Mouse (Mus musculus) ES-E14 (cell line): ENCODE results near the gene Stk38l. TPM values are rescaled to one million over a fixed set of nuclear protein-coding genes. Genes with fewer than 3 reads are reported as not detected.

Source experiments
- DNase-seq: peaks from one replicate; pipeline ENCODE4 v3.0.0-alpha.2; 2013; ENCODE audit warnings: low read depth, low spot score
- H3K27ac ChIP-seq: 2 replicates; pipeline ENCODE4 v1.5.1; 2012; ENCODE audit warnings: low read depth, mild to moderate bottlenecking, low read length, moderate library complexity, mixed read lengths; ENCODE audit not compliant: poor library complexity, insufficient read depth, severe bottlenecking
- H3K36me3 ChIP-seq: 2 replicates; pipeline ENCODE4 v1.6.1; 2012; ENCODE audit warnings: mild to moderate bottlenecking, low read length, moderate library complexity, mixed read lengths; ENCODE audit not compliant: control insufficient read depth, poor library complexity, insufficient read depth, severe bottlenecking
- H3K4me1 ChIP-seq, 2 experiments: fragments of 150-350 bp in 1 of 2; sonication (generic) in 1 of 2; 2 replicates each; pipeline ENCODE4 v1.6.1; 2012; ENCODE audit warnings: low read length in 2 of 2, mild to moderate bottlenecking in 1 of 2, mixed read lengths in 1 of 2; ENCODE audit not compliant: control insufficient read depth in 2 of 2, insufficient read depth in 2 of 2, poor library complexity in 1 of 2
- H3K4me3 ChIP-seq, 2 experiments: fragments of 150-350 bp in 1 of 2; sonication (generic) in 1 of 2; 2 replicates each; pipeline ENCODE4 v1.5.1; 2012; ENCODE audit warnings: low read length in 2 of 2, low read depth in 1 of 2, mild to moderate bottlenecking in 1 of 2, mixed read lengths in 1 of 2; ENCODE audit not compliant: insufficient read depth in 1 of 2, poor library complexity in 1 of 2, severe bottlenecking in 1 of 2
- H3K9ac ChIP-seq: 2 replicates; pipeline ENCODE4 v1.6.1; 2012; ENCODE audit warnings: low read depth, mild to moderate bottlenecking, low read length, mixed read lengths; ENCODE audit not compliant: poor library complexity, insufficient read depth, severe bottlenecking
- H3K9me3 ChIP-seq: fragments of 150-350 bp; sonication (generic); 2 replicates; pipeline ENCODE4 v1.6.1; 2012; ENCODE audit warnings: low read depth, mild to moderate bottlenecking, low read length; ENCODE audit not compliant: control insufficient read depth, insufficient read depth
- CHD2 ChIP-seq: IDR thresholded peaks from 2 replicates; pipeline ENCODE4 v1.6.1; 2014; ENCODE audit warnings: mild to moderate bottlenecking, low read depth, low read length, inconsistent platforms
- HCFC1 ChIP-seq: IDR thresholded peaks from 2 replicates; pipeline ENCODE4 v1.6.1; 2012; ENCODE audit warnings: low read length, inconsistent platforms, borderline replicate concordance; ENCODE audit not compliant: insufficient read depth
- MAFK ChIP-seq: IDR thresholded peaks from 2 replicates; pipeline ENCODE4 v1.6.1; 2014; ENCODE audit warnings: mild to moderate bottlenecking, low read depth, low read length, inconsistent platforms; ENCODE audit not compliant: insufficient read depth
- ZC3H11A ChIP-seq: IDR thresholded peaks from 2 replicates; pipeline ENCODE4 v1.6.1; 2012; ENCODE audit warnings: low read depth, mild to moderate bottlenecking, inconsistent platforms, low read length, borderline replicate concordance
- ZNF384 ChIP-seq: IDR thresholded peaks from 2 replicates; pipeline ENCODE4 v1.6.1; 2012; ENCODE audit warnings: low read depth, low read length, inconsistent platforms
- in situ Hi-C, 2 experiments: fragments of 600-800 bp; cut with MboI; formaldehyde crosslinking; loops; one replicate each; pipeline ENCODE4 v1.15.1; 2025; ENCODE audit warnings: low sequenced_read_pairs in 2 of 2, inconsistent platforms in 1 of 2; ENCODE audit not compliant: unreplicated experiment in 2 of 2
- total RNA-seq: library from RNA; depleted of rRNA; stranded (reverse); fragments of 300-350 nt; gene quantifications from 2 replicates; pipeline ENCODE4 v1.2.3, GENCODE M21; 2012

Stk38l gene
- total RNA-seq, 1 experiment: 14.3 TPM

DNA sequence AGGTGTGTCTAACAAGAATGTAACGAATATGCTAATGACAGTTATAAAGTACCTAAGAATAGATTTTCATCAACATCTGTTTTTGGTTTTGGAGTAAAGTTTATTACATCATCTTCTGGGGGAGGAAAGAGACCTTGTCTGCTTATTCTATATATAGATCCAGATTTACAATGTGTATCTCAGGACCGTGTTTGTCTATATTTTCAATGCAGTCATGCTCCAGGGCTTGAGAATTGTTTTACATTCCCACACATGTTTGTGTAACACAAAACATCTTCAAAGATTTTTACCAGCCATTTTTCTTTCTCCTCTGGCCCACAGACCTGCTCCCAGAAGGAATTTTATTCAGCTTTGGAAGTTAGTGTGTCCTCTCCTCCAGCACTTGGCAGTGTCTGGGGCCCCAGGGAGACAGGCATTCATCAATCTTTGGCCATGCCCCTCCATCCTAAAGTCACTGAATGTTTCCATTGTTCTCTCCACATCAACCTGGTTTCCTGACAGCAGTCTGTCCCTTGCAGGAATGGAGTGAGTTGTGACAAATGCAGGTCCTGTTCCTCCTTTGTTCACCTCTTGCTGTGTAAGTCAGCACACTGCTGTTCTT lies 28.9 kb downstream of the Stk38l start:
- H3K4me1 ChIP-seq: peaks cover 2 to 6% of the 10 kb centered on the region in 2 experiments; a peak in 2 of 4 replicates
- peaks cover 2% of the 10 kb centered on the region; the same call in 1 of the 2 replicates for H3K36me3 ChIP-seq
- TF ChIP-seq ZNF384 (no peak), ZC3H11A (no peak), MAFK (no peak), HCFC1 (no peak), CHD2 (no peak)
- H3K4me3 ChIP-seq: no peak overlapping the region
- no peak overlapping the region for H3K27ac ChIP-seq
- in situ Hi-C loops: no loop called here
- no peak for DNase-seq
- H3K9me3 ChIP-seq: no peaks in the 10 kb centered on the region
- no peak overlapping the region for H3K9ac ChIP-seq

DNA sequence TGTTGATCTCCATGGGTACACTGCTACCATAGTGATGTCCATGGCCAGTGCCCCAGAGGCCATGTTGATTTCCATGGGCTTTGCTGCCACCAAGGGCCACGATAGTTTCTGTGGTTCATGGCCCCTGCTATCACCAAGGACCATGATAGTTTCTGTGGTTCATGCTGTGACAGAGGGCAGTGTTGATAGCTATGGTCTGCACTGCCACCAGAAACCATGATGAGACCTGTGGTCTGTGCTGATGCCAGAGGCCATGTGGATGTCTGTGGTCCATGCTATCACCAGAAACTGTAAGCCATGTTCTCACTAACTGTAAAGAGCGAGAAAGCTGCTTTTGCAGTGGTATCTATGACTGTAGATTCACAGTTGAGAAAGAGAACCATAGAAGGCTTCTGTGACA lies 30.3 kb downstream of the Stk38l start:
- Histone ChIP-seq H3K9ac (no peak overlapping the region), H3K4me3 (no peak overlapping the region), H3K9me3 (no peaks in the 10 kb centered on the region), H3K27ac (no peak overlapping the region), H3K4me1 (peaks cover 2 to 6% of the 10 kb centered on the region in 2 experiments; a peak in 2 of 4 replicates), H3K36me3 (peaks cover 2% of the 10 kb centered on the region; the same call in 1 of the 2 replicates)
- in situ Hi-C loops: no loop called here
- no peak for DNase-seq
- TF ChIP-seq ZNF384 (no peak), MAFK (no peak), HCFC1 (no peak), ZC3H11A (no peak), CHD2 (no peak)

DNA sequence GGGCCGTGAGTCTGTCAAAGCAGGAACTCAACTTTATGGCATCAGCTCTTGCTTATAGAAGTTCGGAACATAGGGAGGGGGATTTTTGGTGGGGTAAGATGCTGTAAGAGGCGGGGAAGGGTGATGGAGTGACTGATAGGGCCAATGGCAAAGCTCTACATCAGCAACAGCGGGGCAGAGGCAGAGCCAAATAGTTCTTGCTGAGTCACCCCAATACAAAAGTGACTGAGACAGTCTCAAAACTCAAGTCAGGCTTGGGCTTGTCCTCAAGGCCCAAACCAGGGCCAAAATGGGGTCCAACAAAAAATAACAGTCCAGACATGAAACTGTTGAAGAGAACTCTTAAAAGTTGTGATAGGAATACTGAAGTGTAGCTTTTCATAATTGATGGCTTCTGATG lies 30.9 kb downstream of the Stk38l start:
- Histone ChIP-seq H3K4me1 (peaks cover 2 to 6% of the 10 kb centered on the region in 2 experiments; a peak in 2 of 4 replicates), H3K27ac (no peak overlapping the region), H3K4me3 (no peak overlapping the region), H3K9me3 (no peaks in the 10 kb centered on the region), H3K36me3 (no peaks in the 10 kb centered on the region; the same call in 1 of the 2 replicates), H3K9ac (no peak overlapping the region)
- in situ Hi-C loops: no loop called here
- TF ChIP-seq CHD2 (no peak), MAFK (peak; percentile 88), ZC3H11A (peak; percentile 79)
- no peak for DNase-seq

DNA sequence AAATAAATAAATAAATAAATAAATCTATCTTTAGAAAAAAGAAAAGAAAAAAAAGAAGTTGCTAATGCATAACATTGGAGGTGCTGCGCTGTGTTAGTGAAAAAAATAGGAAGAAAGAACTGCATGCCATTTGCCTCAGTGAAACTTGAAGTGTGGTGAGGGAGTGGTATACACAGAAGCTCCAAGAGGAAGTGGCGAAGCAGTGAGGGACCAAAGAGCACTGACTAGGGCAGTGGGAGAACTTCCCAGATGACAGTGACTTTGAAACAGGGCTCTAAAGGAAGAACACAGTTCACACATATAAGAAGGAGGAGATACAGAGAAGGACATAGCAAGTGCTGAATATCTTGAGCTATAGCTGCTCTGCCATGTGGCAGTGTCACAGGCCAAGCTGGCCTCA lies 34.2 kb downstream of the Stk38l start:
- TF ChIP-seq ZC3H11A: no peak
- no peak for TF ChIP-seq CHD2
- no peak for TF ChIP-seq ZNF384
- TF ChIP-seq HCFC1: no peak
- TF ChIP-seq MAFK: no peak
- Histone ChIP-seq H3K27ac (no peak overlapping the region), H3K4me1 (0 out of 4 replicates have a peak, but pooled peaks cover 0 to 4% of the 10 kb centered on the region in 2 experiments), H3K36me3 (no peaks in the 10 kb centered on the region; the same call in 1 of the 2 replicates), H3K9ac (no peak overlapping the region), H3K4me3 (no peak overlapping the region), H3K9me3 (no peaks in the 10 kb centered on the region)
- in situ Hi-C loops: no loop called here
- no peak for DNase-seq

DNA sequence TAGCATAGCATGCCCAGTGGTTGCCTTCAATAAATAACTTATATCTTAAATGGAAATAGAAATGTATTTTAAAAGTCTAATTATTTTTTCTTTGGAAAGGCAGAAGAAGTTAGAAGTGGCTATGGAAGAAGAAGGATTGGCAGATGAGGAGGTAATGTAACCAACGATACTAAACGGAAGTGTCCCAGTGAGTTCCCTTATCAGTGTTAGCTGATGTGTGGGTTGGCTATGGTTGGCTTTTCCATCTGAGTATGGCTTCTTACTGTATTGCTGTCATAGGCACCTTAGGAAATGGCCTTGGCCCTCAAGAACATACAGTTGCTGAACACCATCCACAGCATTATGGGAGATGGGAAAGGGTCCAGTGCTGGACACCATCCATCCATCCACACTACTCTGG lies 35.2 kb downstream of the Stk38l start:
- TF ChIP-seq CHD2: no peak
- TF ChIP-seq HCFC1: no peak
- TF ChIP-seq ZC3H11A: no peak
- TF ChIP-seq ZNF384: no peak
- TF ChIP-seq MAFK: no peak
- Histone ChIP-seq H3K9me3 (no peaks in the 10 kb centered on the region), H3K4me1 (0 out of 4 replicates have a peak, but pooled peaks cover 0 to 3% of the 10 kb centered on the region in 2 experiments), H3K36me3 (peaks cover 2% of the 10 kb centered on the region; the same call in 1 of the 2 replicates), H3K4me3 (no peak overlapping the region), H3K27ac (no peak overlapping the region), H3K9ac (no peak overlapping the region)
- in situ Hi-C loops: no loop called here
- DNase-seq: no peak
